Mouse (Mus musculus): ENCODE measurements around the gene Apoc3. TPM values are rescaled to one million over a fixed set of nuclear protein-coding genes. Genes with fewer than 3 reads are reported as not detected.

Apoc3 gene
- not detected in 2 replicates for polyA plus RNA-seq (2015; fragmentation: Nextera tagmentation; extraction: Ambion mirVana)

GRCm38 (mm10) chr9:46235596-46235648 is at the start of gene Apoc3:
Apoc3 (minus strand) TSS chr9:46235636.
- no peaks in the 10 kb centered on the region for H3K36me3 ChIP-seq (replicated peaks)
- H3K4me1 ChIP-seq = peaks cover 5% of the 10 kb centered on the region
- H3K27ac ChIP-seq = no peak within 1 kb of the TSS
- H3K4me2 ChIP-seq = no peak within 1 kb of the TSS
- no peak within 1 kb of the TSS for H3K9ac ChIP-seq
- H3K27me3 ChIP-seq (replicated peaks) = no peaks in the 10 kb centered on the region
- no peak for ATAC-seq (replicated peaks)
- no peaks in the 10 kb centered on the region for H3K9me3 ChIP-seq
- H3K4me3 ChIP-seq = no peak within 1 kb of the TSS

- H3K36me3 ChIP-seq (replicated peaks) = peaks cover 31% of the 10 kb centered on the region
- no peaks in the 10 kb centered on the region for H3K27me3 ChIP-seq (replicated peaks)
- H3K27ac ChIP-seq = peak within 1 kb of the TSS; percentile 77
- peak within 1 kb of the TSS; percentile 89 for H3K9ac ChIP-seq
- no peaks in the 10 kb centered on the region for H3K9me3 ChIP-seq
- peaks cover 17% of the 10 kb centered on the region for H3K4me1 ChIP-seq
- ATAC-seq (replicated peaks) = peak; percentile 94
- under 1% methylated on average over 55 of the region's 55 CpGs for WGBS
- peak within 1 kb of the TSS; percentile 93 for H3K4me3 ChIP-seq
- H3K4me2 ChIP-seq = peak within 1 kb of the TSS; percentile 82
Measured at GRCm38 (mm10) chr9:46282631-46283436, 47.4 kb upstream of the Apoc3 start, which contains the start of gene Bud13. Bud13 (plus strand) TSS chr9:46283008.

- Histone ChIP-seq H3K27ac (no peak overlapping the region), H3K4me3 (no peak overlapping the region), H3K9me3 (no peaks in the 10 kb centered on the region), H3K4me1 (peaks cover 13% of the 10 kb centered on the region), H3K4me2 (no peak overlapping the region), H3K9ac (no peak overlapping the region), H3K27me3 (replicated peaks) (peaks cover 15% of the 10 kb centered on the region), H3K36me3 (replicated peaks) (peaks cover 26% of the 10 kb centered on the region)
- WGBS = 91% methylated on average over 9 of the region's 9 CpGs
- no peak for ATAC-seq (replicated peaks)
Measured at GRCm38 (mm10) chr9:46274494-46274893, 39.1 kb upstream of the Apoc3 start.

GRCm38 (mm10) chr9:46272677-46273454 is 37.4 kb upstream of the Apoc3 start, which contains the start of gene Zpr1:
Zpr1 (plus strand) TSS chr9:46273064.
- peak within 1 kb of the TSS; percentile 91 for H3K4me2 ChIP-seq
- H3K27me3 ChIP-seq (replicated peaks) = peaks cover 21% of the 10 kb centered on the region
- ATAC-seq (replicated peaks) = peak; percentile 97
- WGBS = 5% methylated on average over 45 of the region's 45 CpGs
- peak within 1 kb of the TSS; percentile 63 for H3K9ac ChIP-seq
- H3K27ac ChIP-seq = peak within 1 kb of the TSS; percentile 65
- peaks cover 13% of the 10 kb centered on the region for H3K4me1 ChIP-seq
- H3K4me3 ChIP-seq = peak within 1 kb of the TSS; percentile 74
- H3K9me3 ChIP-seq = no peaks in the 10 kb centered on the region
- peaks cover 18% of the 10 kb centered on the region for H3K36me3 ChIP-seq (replicated peaks)

GRCm38 (mm10) chr9:46272070-46272469 is 36.6 kb upstream of the Apoc3 start:
- no peak overlapping the region for H3K9ac ChIP-seq
- H3K4me3 ChIP-seq = peak overlapping the region; percentile 74
- WGBS = 83% methylated on average over 9 of the region's 9 CpGs
- H3K4me1 ChIP-seq = peaks cover 13% of the 10 kb centered on the region
- H3K27ac ChIP-seq = no peak overlapping the region
- peaks cover 10% of the 10 kb centered on the region for H3K36me3 ChIP-seq (replicated peaks)
- H3K9me3 ChIP-seq = no peaks in the 10 kb centered on the region
- 0 out of 2 replicates have a peak overlapping the region, but pooled peaks have one; percentile 91 for H3K4me2 ChIP-seq
- peaks cover 21% of the 10 kb centered on the region for H3K27me3 ChIP-seq (replicated peaks)
- ATAC-seq (replicated peaks) = no peak

DNA sequence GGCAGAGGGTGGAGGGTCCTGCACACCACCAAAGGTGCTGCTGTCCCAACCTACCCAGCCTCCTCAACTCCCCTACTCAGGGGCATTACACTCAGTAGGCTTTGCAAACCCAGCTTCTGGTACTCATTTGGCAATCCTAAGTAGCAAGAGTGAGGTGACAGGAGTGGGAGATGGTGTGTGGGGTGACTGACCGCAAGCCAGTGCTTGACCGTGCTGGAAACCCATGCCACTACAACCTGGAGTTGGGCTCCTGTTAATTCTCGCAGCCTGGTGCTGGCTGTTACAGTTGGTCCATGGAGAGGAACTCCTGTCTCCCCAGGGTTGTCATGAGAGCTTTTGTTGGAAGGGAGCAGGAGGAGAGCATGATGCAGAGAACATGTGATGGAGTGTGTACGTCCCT is 35.3 kb upstream of the Apoc3 start:
- H3K9me3 ChIP-seq = no peaks in the 10 kb centered on the region
- no peak overlapping the region for H3K27ac ChIP-seq
- H3K4me3 ChIP-seq = no peak overlapping the region
- no peak overlapping the region for H3K9ac ChIP-seq
- peaks cover 13% of the 10 kb centered on the region for H3K4me1 ChIP-seq
- H3K4me2 ChIP-seq = no peak overlapping the region
- peaks cover 21% of the 10 kb centered on the region for H3K27me3 ChIP-seq (replicated peaks)
- no peak for ATAC-seq (replicated peaks)
- 91% methylated on average over 4 of the region's 4 CpGs for WGBS
- peaks cover 3% of the 10 kb centered on the region; the same call in 1 of the 2 replicates for H3K36me3 ChIP-seq (replicated peaks)

GRCm38 (mm10) chr9:46269125-46269524 is 33.7 kb upstream of the Apoc3 start:
- no peak overlapping the region for H3K27ac ChIP-seq
- H3K4me3 ChIP-seq = no peak overlapping the region
- no peaks in the 10 kb centered on the region for H3K9me3 ChIP-seq
- 86% methylated on average over 5 of the region's 5 CpGs for WGBS
- peaks cover 21% of the 10 kb centered on the region for H3K27me3 ChIP-seq (replicated peaks)
- no peak overlapping the region for H3K4me2 ChIP-seq
- H3K4me1 ChIP-seq = peaks cover 9% of the 10 kb centered on the region
- H3K36me3 ChIP-seq (replicated peaks) = no peaks in the 10 kb centered on the region
- no peak for ATAC-seq (replicated peaks)
- H3K9ac ChIP-seq = no peak overlapping the region

GRCm38 (mm10) chr9:46268343-46268873 is 33.0 kb upstream of the Apoc3 start, which contains the start of gene Apoa5:
Apoa5 (plus strand) TSS chr9:46268633.
- WGBS = 58% methylated on average over 7 of the region's 7 CpGs
- Histone ChIP-seq H3K9ac (no peak within 1 kb of the TSS), H3K36me3 (replicated peaks) (no peaks in the 10 kb centered on the region), H3K4me2 (no peak within 1 kb of the TSS), H3K27ac (no peak within 1 kb of the TSS), H3K4me1 (0 out of 2 replicates have a peak, but pooled peaks cover 3% of the 10 kb centered on the region), H3K9me3 (no peaks in the 10 kb centered on the region), H3K4me3 (no peak within 1 kb of the TSS), H3K27me3 (replicated peaks) (peaks cover 21% of the 10 kb centered on the region)
- ATAC-seq (replicated peaks) = no peak

DNA sequence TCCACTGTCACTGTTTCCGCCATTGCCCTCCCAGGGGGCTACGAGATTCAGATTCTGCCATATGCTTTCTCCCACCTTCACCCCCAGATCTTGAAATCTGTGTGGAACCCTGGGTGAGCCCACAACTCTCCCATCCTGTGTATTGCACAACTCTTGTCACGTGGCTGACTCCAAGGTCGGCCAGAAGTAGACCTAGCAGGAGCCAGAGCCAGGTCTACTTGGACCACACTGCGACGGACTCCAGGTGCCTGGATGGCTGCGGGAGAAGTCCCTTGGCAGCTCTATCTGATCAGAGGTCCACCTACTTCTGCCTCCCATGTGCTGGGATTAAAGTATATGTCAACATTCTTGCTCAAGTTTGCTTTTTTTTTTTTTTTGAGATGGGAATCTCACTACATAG is 25.7 kb upstream of the Apoc3 start:
- H3K9me3 ChIP-seq = no peaks in the 10 kb centered on the region
- no peaks in the 10 kb centered on the region for H3K4me1 ChIP-seq
- no peak for ATAC-seq (replicated peaks)
- no peak overlapping the region for H3K27ac ChIP-seq
- H3K4me3 ChIP-seq = no peak overlapping the region
- peaks cover 4% of the 10 kb centered on the region; the same call in 1 of the 2 replicates for H3K27me3 ChIP-seq (replicated peaks)
- no peaks in the 10 kb centered on the region for H3K36me3 ChIP-seq (replicated peaks)
- H3K9ac ChIP-seq = no peak overlapping the region
- WGBS = 94% methylated on average over 7 of the region's 7 CpGs
- H3K4me2 ChIP-seq = no peak overlapping the region

DNA sequence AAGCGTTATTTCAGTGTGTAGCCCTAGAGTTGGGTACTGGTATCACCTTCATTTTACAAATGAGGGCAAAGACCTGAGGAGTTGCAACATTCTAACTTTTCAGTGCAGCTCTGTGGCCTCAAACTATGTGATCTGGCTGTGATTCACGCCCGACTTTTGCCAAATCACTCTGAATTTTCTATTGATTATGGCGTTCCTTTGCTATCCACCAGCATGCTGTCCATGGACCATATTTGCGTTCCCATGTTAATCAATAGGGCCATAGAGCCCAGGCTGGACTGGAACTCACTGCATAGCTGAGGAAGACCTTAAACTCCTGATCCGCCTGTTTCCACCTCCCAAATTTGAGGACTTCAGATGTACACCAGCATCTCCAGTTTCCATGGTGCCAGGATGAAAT is 23.7 kb upstream of the Apoc3 start:
- Histone ChIP-seq H3K4me3 (no peak overlapping the region), H3K27ac (no peak overlapping the region), H3K36me3 (replicated peaks) (no peaks in the 10 kb centered on the region), H3K4me2 (no peak overlapping the region), H3K9ac (no peak overlapping the region), H3K4me1 (no peaks in the 10 kb centered on the region), H3K27me3 (replicated peaks) (peaks cover 4% of the 10 kb centered on the region; the same call in 1 of the 2 replicates), H3K9me3 (no peaks in the 10 kb centered on the region)
- WGBS = 89% methylated on average over 6 of the region's 6 CpGs
- no peak for ATAC-seq (replicated peaks)

DNA sequence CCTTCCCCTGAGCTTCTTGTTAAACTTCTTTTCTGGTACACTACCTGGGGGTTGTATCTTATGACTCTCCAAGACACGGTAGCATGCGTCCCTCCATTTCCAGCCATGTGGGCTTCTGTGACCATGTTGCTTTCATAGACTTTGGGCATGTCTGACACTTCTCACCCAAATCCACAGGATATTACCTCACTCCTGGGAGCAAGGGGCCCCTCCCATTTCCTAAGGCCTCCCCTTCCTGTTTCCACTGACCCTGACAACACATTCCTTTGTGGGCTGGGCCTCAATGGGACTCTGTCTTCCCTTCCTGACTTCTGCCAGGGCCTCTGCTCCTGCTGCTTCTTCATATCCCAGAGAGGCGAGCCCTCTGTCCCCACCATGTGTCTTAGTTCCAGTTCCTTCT is 22.1 kb upstream of the Apoc3 start:
- no peaks in the 10 kb centered on the region for H3K9me3 ChIP-seq
- WGBS = 86% methylated on average over 3 of the region's 3 CpGs
- no peaks in the 10 kb centered on the region for H3K36me3 ChIP-seq (replicated peaks)
- no peak overlapping the region for H3K9ac ChIP-seq
- ATAC-seq (replicated peaks) = no peak
- H3K27me3 ChIP-seq (replicated peaks) = peaks cover 4% of the 10 kb centered on the region; the same call in 1 of the 2 replicates
- H3K4me1 ChIP-seq = no peaks in the 10 kb centered on the region
- no peak overlapping the region for H3K4me3 ChIP-seq
- H3K4me2 ChIP-seq = no peak overlapping the region
- H3K27ac ChIP-seq = no peak overlapping the region

GRCm38 (mm10) chr9:46256658-46257385 is 21.4 kb upstream of the Apoc3 start:
- H3K9ac ChIP-seq = no peak overlapping the region
- no peaks in the 10 kb centered on the region for H3K36me3 ChIP-seq (replicated peaks)
- 86% methylated on average over 10 of the region's 10 CpGs for WGBS
- H3K27me3 ChIP-seq (replicated peaks) = peaks cover 4% of the 10 kb centered on the region; the same call in 1 of the 2 replicates
- no peaks in the 10 kb centered on the region for H3K9me3 ChIP-seq
- H3K4me3 ChIP-seq = no peak overlapping the region
- H3K4me1 ChIP-seq = no peaks in the 10 kb centered on the region
- H3K4me2 ChIP-seq = no peak overlapping the region
- no peak for ATAC-seq (replicated peaks)
- H3K27ac ChIP-seq = no peak overlapping the region
